Mouse (Mus musculus) small intestine, adult 2 months (tissue): ENCODE measurements at regions not wholly inside any gene's neighbourhood (a gene's known extent, or its start where the extent isn't known, plus 50 kb on each side); places are given as distances from the start of the nearest gene placed in this dataset.

Experiments
- CTCF ChIP-seq: fragments of 200-500 bp; IDR thresholded peaks from 2 replicates; pipeline ENCODE4 v1.5.1; 2012; ENCODE audit warnings: low read depth, mild to moderate bottlenecking, control low read depth, inconsistent platforms, low read length, moderate library complexity, mixed read lengths; ENCODE audit not compliant: insufficient replicate concordance, insufficient read length; ENCODE audit errors: extremely low read depth
- POLR2A ChIP-seq: fragments of 200-500 bp; IDR thresholded peaks from 2 replicates; pipeline ENCODE4 v1.6.1; 2012; ENCODE audit warnings: low read depth, mild to moderate bottlenecking, control low read depth, inconsistent platforms, low read length, moderate library complexity

- TF ChIP-seq POLR2A (no peak), CTCF (no peak)
These were observed 157.9 kb upstream of the Cntnap4 start for GRCm38 (mm10) chr8:112411968-112412367.
